In genomic region chr11:52002842-52003504, GRCm38 (mm10) we compare ENCODE assay signal across 8 mouse cellular contexts. TPM values are rescaled to one million over a fixed set of nuclear protein-coding genes. Genes with fewer than 3 reads are reported as not detected.
A peak's percentile ranks its signal among the peaks of the same experiment; 100 is the strongest.
DNase-seq lines count a peak whose midpoint lies in the region; ATAC-seq and TF ChIP-seq lines count a peak whose summit lies in the region.

No protein-coding gene starts in this region.

- TF ChIP-seq CTCF in G1E (IDR thresholded peaks at IDR 0.05; ENCODE audit: low read depth, low read length): no peak

- H3K4me1 ChIP-seq in heart, embryonic 16.5 days (ENCODE audit: control insufficient read depth, insufficient read depth, low read length): peaks cover 29% of the 10 kb centered on the region
- H3K4me1 ChIP-seq in G1E (ENCODE audit: insufficient read depth, low read depth, low read length): peaks cover 41% of the 10 kb centered on the region
- peaks cover 27% of the 10 kb centered on the region for H3K4me1 ChIP-seq in hindbrain, embryonic 12.5 days
- peaks cover 55% of the 10 kb centered on the region for H3K4me1 ChIP-seq in midbrain, embryonic 10.5 days

- no peaks in the 10 kb centered on the region for H3K27me3 ChIP-seq in heart, embryonic 16.5 days (ENCODE audit: control insufficient read depth, insufficient read depth, low read length)
- no peaks in the 10 kb centered on the region for H3K27me3 ChIP-seq in G1E (ENCODE audit: insufficient read depth, low read length)
- H3K27me3 ChIP-seq in hindbrain, embryonic 12.5 days: no peaks in the 10 kb centered on the region
- H3K27me3 ChIP-seq in midbrain, embryonic 10.5 days (ENCODE audit: low read depth, poor library complexity, severe bottlenecking): no peaks in the 10 kb centered on the region

- no peaks in the 10 kb centered on the region for H3K9me3 ChIP-seq in heart, embryonic 16.5 days (replicated peaks; ENCODE audit: control insufficient read depth, low read length)
- H3K9me3 ChIP-seq in G1E (replicated peaks): no peaks in the 10 kb centered on the region
- H3K9me3 ChIP-seq in hindbrain, embryonic 12.5 days (replicated peaks): no peaks in the 10 kb centered on the region
- no peaks in the 10 kb centered on the region for H3K9me3 ChIP-seq in midbrain, embryonic 10.5 days (replicated peaks)

- 73% methylated on average over 13 of the region's 13 CpGs for WGBS in heart, embryonic 16.5 days
- 78% methylated on average over 13 of the region's 13 CpGs for WGBS in hindbrain, embryonic 12.5 days
- 79% methylated on average over 13 of the region's 13 CpGs for WGBS in midbrain, embryonic 10.5 days

- peak overlapping the region; percentile 84 for H3K4me3 ChIP-seq in heart, embryonic 16.5 days (ENCODE audit: low read length)
- peak overlapping the region; percentile 97; the same call in 1 of the 2 replicates for H3K4me3 ChIP-seq in G1E (ENCODE audit: low read depth, low read length)
- peak overlapping the region; percentile 81 for H3K4me3 ChIP-seq in hindbrain, embryonic 12.5 days
- peak overlapping the region; percentile 69 for H3K4me3 ChIP-seq in midbrain, embryonic 10.5 days

- H3K27ac ChIP-seq in heart, embryonic 16.5 days (ENCODE audit: low read length): peak overlapping the region; percentile 92
- H3K27ac ChIP-seq in hindbrain, embryonic 12.5 days: peak overlapping the region; percentile 94
- peak overlapping the region; percentile 92 for H3K27ac ChIP-seq in midbrain, embryonic 10.5 days (replicated peaks)

- peak overlapping the region; percentile 76 for H3K9ac ChIP-seq in heart, embryonic 16.5 days (ENCODE audit: low read length)
- H3K9ac ChIP-seq in hindbrain, embryonic 12.5 days: peak overlapping the region; percentile 85; the same call in 1 of the 2 replicates

- peak overlapping the region; percentile 82 for H3K4me2 ChIP-seq in heart, embryonic 16.5 days (ENCODE audit: low read depth, low read length)
- H3K4me2 ChIP-seq in hindbrain, embryonic 12.5 days (replicated peaks): peak overlapping the region; percentile 64

- DNase-seq in heart, adult 18-20 months: no peak
- DNase-seq in G1E (ENCODE audit: low spot score): no peak
- no peak for DNase-seq in midbrain, embryonic 10.5 days (ENCODE audit: low spot score)
- no peak for DNase-seq in spleen, postnatal 36 days (ENCODE audit: low spot score in 2 of 2)
- no peak for DNase-seq in urinary bladder, adult 2 months (ENCODE audit: low spot score)
- no peak for DNase-seq in natural killer cell, adult 2 months (ENCODE audit: low spot score in 2 of 2)

- H3K36me3 ChIP-seq in heart, embryonic 16.5 days (ENCODE audit: control insufficient read depth, insufficient read depth): no peaks in the 10 kb centered on the region; the same call in 1 of the 2 replicates
- peaks cover 7% of the 10 kb centered on the region for H3K36me3 ChIP-seq in G1E (replicated peaks)
- H3K36me3 ChIP-seq in hindbrain, embryonic 12.5 days: no peaks in the 10 kb centered on the region
- peaks cover 6% of the 10 kb centered on the region; the same call in 1 of the 2 replicates for H3K36me3 ChIP-seq in midbrain, embryonic 10.5 days

- ATAC-seq in heart, embryonic 16.5 days (replicated peaks; ENCODE audit: extremely low read depth, insufficient read depth, low FRiP score): no peak
- no peak for ATAC-seq in G1E (ENCODE audit: extremely low read depth, insufficient number of reproducible peaks, low FRiP score, poor library complexity, severe bottlenecking)
- ATAC-seq in hindbrain, embryonic 12.5 days (ENCODE audit: low FRiP score): no peak

RNA-seq across cellular contexts. Expression of gene Cdkl3, which starts 1.0 kb away (rescaled TPM):
- polyA plus RNA-seq in heart, embryonic 16.5 days (2015; fragmentation: Nextera tagmentation; extraction: Ambion mirVana): 10.8 and 12.7 TPM in 2 replicates
- total RNA-seq in heart, adult 18-20 months (2021): 1 to 10 TPM; 3.6 to 5.1 TPM
- total RNA-seq in G1E (2014; fragmentation: Nextera tagmentation) (6.8 and 12.6 TPM in 2 replicates), G1E (2017) (2.3 and 2.5 TPM in 2 replicates)
- polyA plus RNA-seq in G1E (2012): 0.78 and 0.90 TPM in 2 replicates
- 17.4 and 17.5 TPM in 2 replicates for polyA plus RNA-seq in hindbrain, embryonic 12.5 days (2016; fragmentation: Nextera tagmentation; extraction: Ambion mirVana)
- polyA plus RNA-seq in midbrain, embryonic 10.5 days (2016; fragmentation: Nextera tagmentation; extraction: Ambion mirVana): 9.5 and 13.3 TPM in 2 replicates
- 4.6 and 5.6 TPM in 2 replicates for polyA plus RNA-seq in urinary bladder, adult 2 months (2012; rRNA removed)

RNA-seq across cellular contexts. Expression of gene Ube2b, which starts 2.4 kb away (rescaled TPM):
- 278 and 286 TPM in 2 replicates for polyA plus RNA-seq in heart, embryonic 16.5 days (2015; fragmentation: Nextera tagmentation; extraction: Ambion mirVana)
- total RNA-seq in heart, adult 18-20 months (2021): 100 to 1,000 TPM; 265 to 312 TPM
- total RNA-seq in G1E (2014; fragmentation: Nextera tagmentation) (62.4 and 73.4 TPM in 2 replicates), G1E (2017) (106 and 113 TPM in 2 replicates)
- 100.0 and 120 TPM in 2 replicates for polyA plus RNA-seq in G1E (2012)
- 228 and 245 TPM in 2 replicates for polyA plus RNA-seq in hindbrain, embryonic 12.5 days (2016; fragmentation: Nextera tagmentation; extraction: Ambion mirVana)
- polyA plus RNA-seq in midbrain, embryonic 10.5 days (2016; fragmentation: Nextera tagmentation; extraction: Ambion mirVana): 202 and 209 TPM in 2 replicates
- 203 and 249 TPM in 2 replicates for polyA plus RNA-seq in urinary bladder, adult 2 months (2012; rRNA removed)

RNA-seq across cellular contexts. Expression of gene Cdkn2aipnl, which starts 35.5 kb away (rescaled TPM):
- 73.0 and 81.1 TPM in 2 replicates for polyA plus RNA-seq in heart, embryonic 16.5 days (2015; fragmentation: Nextera tagmentation; extraction: Ambion mirVana)
- total RNA-seq in heart, adult 18-20 months (2021): 10 to 100 TPM; 10.5 to 11.3 TPM
- total RNA-seq in G1E (2014; fragmentation: Nextera tagmentation): 148 and 158 TPM in 2 replicates
- 81.5 and 86.8 TPM in 2 replicates for total RNA-seq in G1E (2017)
- 47.2 and 49.4 TPM in 2 replicates for polyA plus RNA-seq in G1E (2012)
- 106 and 107 TPM in 2 replicates for polyA plus RNA-seq in hindbrain, embryonic 12.5 days (2016; fragmentation: Nextera tagmentation; extraction: Ambion mirVana)
- polyA plus RNA-seq in midbrain, embryonic 10.5 days (2016; fragmentation: Nextera tagmentation; extraction: Ambion mirVana): 141 and 142 TPM in 2 replicates
- 21.2 and 23.8 TPM in 2 replicates for polyA plus RNA-seq in urinary bladder, adult 2 months (2012; rRNA removed)
